In genomic region chr1:63213478-63214270, GRCm38 (mm10) we compare ENCODE assay signal across 9 mouse cellular contexts. TPM values are rescaled to one million over a fixed set of nuclear protein-coding genes. Genes with fewer than 3 reads are reported as not detected.
DNase-seq lines count a peak whose midpoint lies in the region; ATAC-seq and TF ChIP-seq lines count a peak whose summit lies in the region.
"Had no signal": no experiment of that assay in that cellular context is flagged by ENCODE, and none has a peak within 500 bp of the region (broad histone marks: within the 10 kb centered on the region; RNA-seq: fewer than 3 reads in every experiment).

No protein-coding gene starts in this region.

- no peak for TF ChIP-seq CTCF in lung, embryonic 14.5 days (IDR thresholded peaks at IDR 0.05; ENCODE audit: low read depth)

- no peaks in the 10 kb centered on the region for H3K27me3 ChIP-seq in lung, embryonic 14.5 days (ENCODE audit: insufficient read depth, low read length)
- peaks cover 7% of the 10 kb centered on the region; the same call in 1 of the 2 replicates for H3K27me3 ChIP-seq in embryonic facial prominence, embryonic 15.5 days
- H3K27me3 ChIP-seq in hindbrain, embryonic 15.5 days, result no peaks in the 10 kb centered on the region

- no peaks in the 10 kb centered on the region for H3K4me1 ChIP-seq in lung, embryonic 14.5 days (ENCODE audit: insufficient read depth)
- H3K4me1 ChIP-seq in embryonic facial prominence, embryonic 15.5 days, result 0 out of 2 replicates have a peak, but pooled peaks cover 8% of the 10 kb centered on the region
- H3K4me1 ChIP-seq in hindbrain, embryonic 15.5 days (replicated peaks), result peaks cover 15% of the 10 kb centered on the region

- no peak for ATAC-seq in lung, embryonic 14.5 days (ENCODE audit: insufficient read depth)
- no peak for ATAC-seq in embryonic facial prominence, embryonic 15.5 days (ENCODE audit: insufficient number of reproducible peaks, low FRiP score, low TSS enrichment, low read depth)
- no peak for ATAC-seq in hindbrain, embryonic 15.5 days (ENCODE audit: low FRiP score, low read depth)
- ATAC-seq: activated CD4-positive, CD25-positive, alpha-beta regulatory T cell, adult 4 months had no signal

- peak; percentile 9 for DNase-seq in lung, embryonic 14.5 days
- no peak for DNase-seq in lung, postnatal 4 days
- DNase-seq in retina, embryonic 14.5 days (ENCODE audit: low spot score), result peak; percentile 30
- DNase-seq in layer of hippocampus, adult 11-12 months (ENCODE audit: low spot score), result no peak
- no peak for DNase-seq in kidney, postnatal 10 days
- DNase-seq in urinary bladder, postnatal 14 days (ENCODE audit: low spot score), result no peak

- H3K4me2 ChIP-seq in lung, embryonic 14.5 days, result peak overlapping the region; percentile 28
- H3K4me2 ChIP-seq in embryonic facial prominence, embryonic 15.5 days (replicated peaks), result peak overlapping the region; percentile 28; the same call in 1 of the 2 replicates
- H3K4me2 ChIP-seq in hindbrain, embryonic 15.5 days, result peak overlapping the region; percentile 45

- no peak overlapping the region for H3K9ac ChIP-seq in lung, embryonic 14.5 days
- no peak overlapping the region for H3K9ac ChIP-seq in embryonic facial prominence, embryonic 15.5 days
- H3K9ac ChIP-seq in hindbrain, embryonic 15.5 days, result peak overlapping the region; percentile 25; the same call in 1 of the 2 replicates

- no peak overlapping the region for H3K27ac ChIP-seq in lung, embryonic 14.5 days (ENCODE audit: low read depth)
- H3K27ac ChIP-seq in embryonic facial prominence, embryonic 15.5 days (replicated peaks), result no peak overlapping the region
- H3K27ac ChIP-seq in hindbrain, embryonic 15.5 days (replicated peaks), result no peak overlapping the region

- no peak overlapping the region for H3K4me3 ChIP-seq in lung, embryonic 14.5 days (ENCODE audit: low read depth, low read length)
- H3K4me3 ChIP-seq in embryonic facial prominence, embryonic 15.5 days (replicated peaks), result 0 out of 2 replicates have a peak overlapping the region, but pooled peaks have one; percentile 6
- H3K4me3 ChIP-seq in hindbrain, embryonic 15.5 days, result peak overlapping the region; percentile 3; the same call in 1 of the 2 replicates

- 24% methylated on average over 22 of the region's 22 CpGs for WGBS in lung, embryonic 14.5 days
- 19% methylated on average over 22 of the region's 22 CpGs for WGBS in embryonic facial prominence, embryonic 15.5 days
- WGBS in hindbrain, embryonic 15.5 days, result 17% methylated on average over 22 of the region's 22 CpGs

- no peaks in the 10 kb centered on the region for H3K9me3 ChIP-seq in lung, embryonic 14.5 days (ENCODE audit: low read depth, low read length)
- no peaks in the 10 kb centered on the region for H3K9me3 ChIP-seq in embryonic facial prominence, embryonic 15.5 days (replicated peaks)
- H3K9me3 ChIP-seq in hindbrain, embryonic 15.5 days, result no peaks in the 10 kb centered on the region

- no peaks in the 10 kb centered on the region for H3K36me3 ChIP-seq in lung, embryonic 14.5 days (ENCODE audit: insufficient read depth)
- H3K36me3 ChIP-seq in embryonic facial prominence, embryonic 15.5 days, result no peaks in the 10 kb centered on the region
- H3K36me3 ChIP-seq in hindbrain, embryonic 15.5 days, result no peaks in the 10 kb centered on the region

RNA-seq across cellular contexts. Expression of gene Gpr1, which starts 0.7 kb away (rescaled TPM):
- not detected in 2 replicates for polyA plus RNA-seq in lung, embryonic 14.5 days (2014; fragmentation: Nextera tagmentation; extraction: Ambion mirVana)
- 0.11 and 0.33 TPM in 2 replicates for polyA plus RNA-seq in embryonic facial prominence, embryonic 15.5 days (2015; fragmentation: Nextera tagmentation; extraction: Ambion mirVana)
- 0.44 and 0.73 TPM in 2 replicates for polyA plus RNA-seq in hindbrain, embryonic 15.5 days (2015; fragmentation: Nextera tagmentation; extraction: Ambion mirVana)

RNA-seq across cellular contexts. Expression of gene Ndufs1, which starts 37.0 kb away (rescaled TPM):
- polyA plus RNA-seq in lung, embryonic 14.5 days (2014; fragmentation: Nextera tagmentation; extraction: Ambion mirVana), result 132 and 135 TPM in 2 replicates
- polyA plus RNA-seq in embryonic facial prominence, embryonic 15.5 days (2015; fragmentation: Nextera tagmentation; extraction: Ambion mirVana), result 112 and 116 TPM in 2 replicates
- 138 and 142 TPM in 2 replicates for polyA plus RNA-seq in hindbrain, embryonic 15.5 days (2015; fragmentation: Nextera tagmentation; extraction: Ambion mirVana)

RNA-seq across cellular contexts. Expression of gene Eef1b2, which starts 37.0 kb away (rescaled TPM):
- polyA plus RNA-seq in lung, embryonic 14.5 days (2014; fragmentation: Nextera tagmentation; extraction: Ambion mirVana), result 660 and 695 TPM in 2 replicates
- 565 and 634 TPM in 2 replicates for polyA plus RNA-seq in embryonic facial prominence, embryonic 15.5 days (2015; fragmentation: Nextera tagmentation; extraction: Ambion mirVana)
- 434 and 455 TPM in 2 replicates for polyA plus RNA-seq in hindbrain, embryonic 15.5 days (2015; fragmentation: Nextera tagmentation; extraction: Ambion mirVana)

RNA-seq across cellular contexts. Expression of gene Zdbf2, which starts 59.4 kb away (rescaled TPM):
- 5.7 and 7.6 TPM in 2 replicates for polyA plus RNA-seq in lung, embryonic 14.5 days (2014; fragmentation: Nextera tagmentation; extraction: Ambion mirVana)
- polyA plus RNA-seq in embryonic facial prominence, embryonic 15.5 days (2015; fragmentation: Nextera tagmentation; extraction: Ambion mirVana), result 16.1 and 19.3 TPM in 2 replicates
- 30.4 and 37.8 TPM in 2 replicates for polyA plus RNA-seq in hindbrain, embryonic 15.5 days (2015; fragmentation: Nextera tagmentation; extraction: Ambion mirVana)
- polyA plus RNA-seq: activated CD4-positive, CD25-positive, alpha-beta regulatory T cell, adult 4 months had no signal

Comparison
In these comparisons a context has a peak if more than half of its experiments do, and no peak if none do; other contexts are left out.
1. DNase-seq: peak in lung, embryonic 14.5 days (single experiment) and retina, embryonic 14.5 days (single experiment); none in lung, postnatal 4 days (0 of 2), layer of hippocampus, adult 11-12 months (single experiment), kidney, postnatal 10 days (single experiment) and urinary bladder, postnatal 14 days (single experiment).
2. Peak in every context shown above with its lines, with median percentiles within 50 percentile points of each other: H3K4me2 ChIP-seq.